Mouse (Mus musculus) activated CD4-positive, CD25-positive, alpha-beta regulatory T cell, adult 4 months (primary cell): ENCODE measurements around the gene Pabpc4. TPM values are rescaled to one million over a fixed set of nuclear protein-coding genes. Genes with fewer than 3 reads are reported as not detected.

Source experiments
- polyA plus RNA-seq, 2 experiments: library from polyadenylated mRNA; unstranded; fragments of 100-300 nt; shearing (Covaris generic); gene quantifications; one replicate each; pipeline ENCODE4 v1.2.1; 2017

The Pabpc4 gene
- polyA plus RNA-seq, 2 experiments from 2014 or later: 15.3 to 22.6 TPM

Other genes starting within 250 kb of the Pabpc4 start
- gene Trit1, start 245.8 kb upstream of the Pabpc4 start, polyA plus RNA-seq: 10 to 100 TPM; 16.5 to 17.2 TPM
- gene Bmp8b, start 157.2 kb upstream of the Pabpc4 start, polyA plus RNA-seq: under 1 TPM in 1 of 2 experiments, not detected in 1; 0.20 TPM
- not detected for gene Oxct2b, start 146.1 kb upstream of the Pabpc4 start, polyA plus RNA-seq
- 10 to 100 TPM; 53.6 to 68.7 TPM for gene Ppie, start 122.4 kb upstream of the Pabpc4 start, polyA plus RNA-seq
- gene Hpcal4, start 79.1 kb upstream of the Pabpc4 start, polyA plus RNA-seq: not detected
- not detected for gene Nt5c1a, start 60.8 kb upstream of the Pabpc4 start, polyA plus RNA-seq
- not detected for gene Heyl, start 28.8 kb upstream of the Pabpc4 start, polyA plus RNA-seq
- gene Oxct2a, start 61.3 kb downstream of the Pabpc4 start, polyA plus RNA-seq: not detected
- not detected for gene Bmp8a, start 80.9 kb downstream of the Pabpc4 start, polyA plus RNA-seq